Mouse (Mus musculus) bone marrow, adult 2 months (tissue): Measurements from ENCODE around the gene Calu.

Experiments
- CTCF ChIP-seq: fragments of 200-500 bp; IDR thresholded peaks from 2 replicates; pipeline ENCODE4 v1.5.1; 2011; ENCODE audit warnings: low read length, control low read depth; ENCODE audit not compliant: control insufficient read depth, insufficient read depth
- POLR2A ChIP-seq: fragments of 200-500 bp; IDR thresholded peaks from 2 replicates; pipeline ENCODE4 v1.6.1; 2011; ENCODE audit warnings: low read depth, mild to moderate bottlenecking, control low read depth, low read length, borderline replicate concordance; ENCODE audit not compliant: control insufficient read depth

GRCm38 (mm10) chr6:29299112-29299511, 48.8 kb upstream of the Calu start:
- no peak for TF ChIP-seq CTCF
- no peak for TF ChIP-seq POLR2A
